Mouse (Mus musculus) liver, embryonic 14.5 days (tissue): ENCODE measurements around the gene Atg2b. TPM values are rescaled to one million over a fixed set of nuclear protein-coding genes. Genes with fewer than 3 reads are reported as not detected.
A peak's percentile ranks its signal among the peaks of the same experiment; 100 is the strongest.

Source experiments
- ATAC-seq: fragments of 200-750 bp; cut with Nextera tagmentation; 2 replicates; pipeline ENCODE4 v1.8.0; 2017; ENCODE audit warnings: moderate number of reproducible peaks, mild to moderate bottlenecking, moderate library complexity; ENCODE audit not compliant: insufficient read depth
- DNase-seq, 3 experiments: peaks; one replicate each; pipeline ENCODE4 v3.0.0-alpha.2; 2012 to 2013; ENCODE audit warnings: low read depth in 3 of 3, low spot score in 3 of 3
- H3K27ac ChIP-seq: fragments of 300-500 bp; sonication (generic); 2 replicates; pipeline ENCODE4 v1.5.1; 2014; ENCODE audit warnings: moderate library complexity, mild to moderate bottlenecking, control low read depth, inconsistent platforms
- H3K27me3 ChIP-seq: fragments of 300-500 bp; sonication (generic); 2 replicates; pipeline ENCODE4 v1.6.1; 2014; ENCODE audit warnings: mild to moderate bottlenecking, low read length, moderate library complexity; ENCODE audit not compliant: control insufficient read depth, insufficient read depth
- H3K36me3 ChIP-seq: fragments of 300-500 bp; sonication (generic); replicated peaks from 2 replicates; pipeline ENCODE4 v1.6.1; 2014; ENCODE audit warnings: low read depth; ENCODE audit not compliant: control insufficient read depth, insufficient read depth
- H3K4me1 ChIP-seq, 2 experiments: fragments of 200-500 bp in 1 of 2; fragments of 300-500 bp in 1 of 2; sonication (generic) in 1 of 2; replicated peaks; 2 replicates each; pipeline ENCODE4 v1.6.1; 2012 to 2014; ENCODE audit warnings: antibody characterized with exemption in 1 of 2, inconsistent platforms in 1 of 2, low read length in 1 of 2; ENCODE audit not compliant: control insufficient read depth in 2 of 2, insufficient read depth in 2 of 2
- H3K4me2 ChIP-seq: fragments of 300-500 bp; sonication (generic); 2 replicates; pipeline ENCODE4 v1.6.1; 2014; ENCODE audit warnings: low read depth, mild to moderate bottlenecking, control low read depth, moderate library complexity
- H3K4me3 ChIP-seq, 2 experiments: fragments of 200-500 bp in 1 of 2; fragments of 300-500 bp in 1 of 2; sonication (generic) in 1 of 2; 2 replicates each; pipeline ENCODE4 v1.5.1; 2012 to 2014; ENCODE audit warnings: low read depth in 2 of 2, low read length in 2 of 2, mild to moderate bottlenecking in 2 of 2, control low read depth in 1 of 2, inconsistent platforms in 1 of 2, moderate library complexity in 1 of 2; ENCODE audit not compliant: insufficient read depth in 1 of 2
- H3K9ac ChIP-seq: fragments of 300-500 bp; sonication (generic); replicated peaks from 2 replicates; pipeline ENCODE4 v1.6.1; 2014; ENCODE audit warnings: mild to moderate bottlenecking, control low read depth, moderate library complexity
- H3K9me3 ChIP-seq: fragments of 300-500 bp; sonication (generic); 2 replicates; pipeline ENCODE4 v1.6.1; 2016; ENCODE audit warnings: low read length, mixed read lengths; ENCODE audit not compliant: control insufficient read depth
- CTCF ChIP-seq: IDR thresholded peaks from 2 replicates; pipeline ENCODE4 v1.5.1; 2016; ENCODE audit warnings: antibody characterized with exemption, low read depth, control low read depth
- EP300 ChIP-seq: IDR thresholded peaks from 2 replicates; pipeline ENCODE4 v1.6.1; 2016; ENCODE audit warnings: antibody characterized with exemption, low read depth
- WGBS: fragments of 180-500 bp; shearing (Covaris S2); extraction: QIAGEN DNeasy Blood & Tissue Kit; methylation state at CpG from one replicate; pipeline ENCODE4 v1.1.7; 2014; ENCODE audit not compliant: insufficient replicate concordance; 5-methylcytosine and 5-hydroxymethylcytosine counted together
- polyA plus RNA-seq, 2 experiments: library from polyadenylated mRNA; depleted of rRNA in 1 of 2; stranded (reverse) in 1 of 2; unstranded in 1 of 2; fragments of >200 nt; fragmentation: Nextera tagmentation in 1 of 2; extraction: Ambion mirVana in 1 of 2; gene quantifications; 2 replicates each; pipeline versions ENCODE4 v1.2.1 to v1.2.3; 2012 to 2014

Gene Atg2b
- polyA plus RNA-seq, 2 experiments, result 6.6 to 13.3 TPM

DNA sequence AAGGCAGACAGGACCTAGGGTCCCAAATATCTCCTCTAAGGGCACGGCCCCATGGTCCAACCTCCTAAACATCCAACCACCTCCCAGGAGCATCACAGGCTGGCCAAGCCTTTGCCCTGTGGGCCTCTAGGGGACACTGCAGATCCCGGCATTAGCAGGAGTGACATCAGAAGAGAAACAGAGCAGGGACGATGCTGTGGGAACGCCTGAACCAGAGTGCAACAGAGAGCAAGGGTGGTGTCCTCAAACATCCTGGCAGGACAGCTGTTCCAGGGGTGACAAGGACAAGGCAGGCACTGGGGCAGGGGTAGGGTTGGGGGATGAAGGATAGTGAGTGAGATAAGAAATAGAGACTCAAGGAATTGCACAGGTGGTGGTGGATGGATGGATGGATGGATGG, 78.1 kb downstream of the Atg2b start:
- 0 out of 4 replicates have a peak, but pooled peaks cover 0 to 5% of the 10 kb centered on the region in 2 experiments for H3K4me1 ChIP-seq
- H3K9me3 ChIP-seq, result no peaks in the 10 kb centered on the region
- no peaks in the 10 kb centered on the region for H3K27me3 ChIP-seq
- DNase-seq (no peak), ATAC-seq (no peak)
- H3K27ac ChIP-seq, result no peak overlapping the region
- 52% methylated on average over 4 of the region's 4 CpGs for WGBS
- no peak overlapping the region for H3K4me3 ChIP-seq
- TF ChIP-seq CTCF (0 out of 2 replicates have a peak, but pooled peaks have one; percentile 6), EP300 (no peak)
- H3K36me3 ChIP-seq, result no peaks in the 10 kb centered on the region
- H3K4me2 ChIP-seq, result no peak overlapping the region
- H3K9ac ChIP-seq, result no peak overlapping the region

- no peak for ATAC-seq
- TF ChIP-seq EP300 (no peak), CTCF (no peak)
These were observed 79.8 kb downstream of the Atg2b start for GRCm38 (mm10) chr12:105605212-105605611.

GRCm38 (mm10) chr12:105603904-105604303, 81.1 kb downstream of the Atg2b start:
- Histone ChIP-seq H3K36me3 (no peaks in the 10 kb centered on the region), H3K9me3 (no peaks in the 10 kb centered on the region), H3K27me3 (no peaks in the 10 kb centered on the region), H3K4me2 (no peak overlapping the region), H3K9ac (no peak overlapping the region), H3K4me3 (no peak overlapping the region), H3K27ac (no peak overlapping the region), H3K4me1 (no peaks in the 10 kb centered on the region)
- DNase-seq, result no peak
- TF ChIP-seq CTCF (no peak), EP300 (no peak)
- no peak for ATAC-seq
- 76% methylated on average over 11 of the region's 11 CpGs for WGBS

More at GRCm38 (mm10) chr12:105605212-105605611, 79.8 kb downstream of the Atg2b start:
- no peak overlapping the region for H3K9ac ChIP-seq
- H3K4me1 ChIP-seq, result no peaks in the 10 kb centered on the region
- H3K27ac ChIP-seq, result no peak overlapping the region
- WGBS, result 62% methylated on average over 8 of the region's 8 CpGs
- no peak overlapping the region for H3K4me2 ChIP-seq
- no peak for DNase-seq
- no peaks in the 10 kb centered on the region for H3K36me3 ChIP-seq
- H3K9me3 ChIP-seq, result no peaks in the 10 kb centered on the region
- H3K4me3 ChIP-seq, result no peak overlapping the region
- no peaks in the 10 kb centered on the region for H3K27me3 ChIP-seq

DNA sequence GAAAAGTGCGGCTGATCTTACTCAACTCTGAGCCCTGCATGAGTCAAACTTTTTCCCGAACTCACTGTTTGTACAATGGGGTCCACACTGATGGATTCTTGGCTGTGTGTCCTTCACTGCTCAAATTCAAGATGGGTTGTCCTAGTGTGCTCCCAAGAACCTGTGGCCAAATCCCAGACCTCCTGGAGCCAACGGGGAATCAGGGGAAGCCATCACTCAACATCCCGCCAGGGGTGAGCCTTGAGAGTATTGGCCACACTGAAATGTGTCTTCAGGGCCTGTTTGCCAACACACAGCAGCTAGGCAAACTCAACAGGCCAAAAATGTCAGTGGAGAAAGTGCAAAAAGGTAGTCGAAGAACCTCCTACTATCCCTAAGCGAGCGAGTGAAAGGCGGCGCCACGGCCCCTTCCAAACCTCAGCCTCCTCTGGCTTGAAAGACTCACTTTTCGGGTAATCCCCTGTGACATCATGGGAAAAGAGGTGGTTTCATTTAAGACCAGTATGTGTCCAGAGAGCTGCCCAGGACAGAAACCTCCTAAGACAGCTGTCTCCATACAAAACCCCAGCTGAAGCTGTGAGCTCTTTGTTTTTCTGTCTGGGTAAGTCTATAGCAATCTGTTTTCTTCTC, 82.3 kb downstream of the Atg2b start, which contains the start of gene Bdkrb1:
Gene Bdkrb1 (plus strand): TSS at position 505 of the 630 bp plus-strand sequence.
- no peaks in the 10 kb centered on the region for H3K27me3 ChIP-seq
- no peaks in the 10 kb centered on the region for H3K36me3 ChIP-seq
- DNase-seq (no peak), ATAC-seq (no peak)
- H3K4me3 ChIP-seq, result no peak within 1 kb of the TSS
- no peak for TF ChIP-seq EP300
- TF ChIP-seq CTCF, result no peak
- H3K9ac ChIP-seq, result no peak within 1 kb of the TSS
- WGBS, result 74% methylated on average over 11 of the region's 11 CpGs
- H3K4me2 ChIP-seq, result no peak within 1 kb of the TSS
- no peaks in the 10 kb centered on the region for H3K4me1 ChIP-seq
- no peaks in the 10 kb centered on the region for H3K9me3 ChIP-seq
- no peak within 1 kb of the TSS for H3K27ac ChIP-seq

DNA sequence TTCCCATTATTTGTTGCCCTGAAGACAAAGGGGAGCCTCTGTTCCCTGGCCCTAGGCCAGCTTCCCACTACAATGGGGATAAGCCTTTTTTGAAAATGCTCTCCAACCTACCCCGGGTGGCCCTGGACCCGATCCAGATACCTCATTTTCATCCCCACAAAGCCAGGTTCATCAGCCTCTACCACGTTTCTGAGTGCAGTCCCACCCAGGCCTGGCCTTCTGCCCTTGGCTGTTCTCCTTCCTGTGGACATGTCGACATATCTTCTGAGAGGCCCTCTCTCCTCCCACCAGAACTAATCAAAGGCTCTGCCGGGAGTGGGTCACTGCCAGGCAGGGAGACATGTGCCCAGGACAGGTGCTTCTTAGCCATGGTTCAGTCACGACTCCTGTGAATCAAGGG, 83.4 kb downstream of the Atg2b start:
- Histone ChIP-seq H3K27me3 (no peaks in the 10 kb centered on the region), H3K4me3 (no peak overlapping the region), H3K9me3 (no peaks in the 10 kb centered on the region), H3K27ac (no peak overlapping the region), H3K4me2 (no peak overlapping the region), H3K4me1 (no peaks in the 10 kb centered on the region), H3K9ac (no peak overlapping the region), H3K36me3 (no peaks in the 10 kb centered on the region)
- ATAC-seq (no peak), DNase-seq (no peak)
- TF ChIP-seq CTCF (no peak), EP300 (no peak)
- 59% methylated on average over 6 of the region's 6 CpGs for WGBS
